Mouse (Mus musculus) natural killer cell, adult 2 months (primary cell): Measurements from ENCODE around the gene Ccdc87.

Source experiments
- DNase-seq, 2 experiments: peaks; one replicate each; pipeline ENCODE4 v3.0.0; 2022; ENCODE audit warnings: low spot score in 2 of 2

The Ccdc87 gene

DNA sequence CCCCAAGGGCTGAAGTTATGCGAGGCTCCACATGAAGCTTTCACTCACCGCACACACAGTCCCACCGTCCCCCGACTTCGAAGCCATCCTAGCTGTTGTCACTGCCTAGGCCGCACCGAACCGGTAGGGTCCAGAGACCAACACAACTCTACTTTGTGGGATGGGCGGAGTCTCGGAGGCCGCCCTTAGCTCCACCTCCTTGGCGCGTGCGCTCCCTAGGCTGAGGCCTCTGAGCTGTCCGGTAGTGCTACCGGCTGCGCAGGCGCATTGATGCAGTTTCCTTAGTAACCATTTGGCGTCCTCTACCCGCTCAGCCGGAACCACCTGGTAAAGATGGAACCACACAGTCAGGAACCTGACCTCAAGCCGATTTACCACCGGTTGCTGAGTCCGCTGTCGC, at the start of gene Ccdc87, which contains the start of gene Ccs:
Ccdc87 (plus strand) TSS at position 218 of the 400 bp plus-strand sequence.
Ccs (minus strand) TSS at position 184 of the 400 bp plus-strand sequence.
- peak; percentile 95 for DNase-seq

GRCm38 (mm10) chr19:4793281-4793830, 45.8 kb upstream of the Ccdc87 start:
- no peak for DNase-seq

- DNase-seq, result peak; percentile 97
Measured at GRCm38 (mm10) chr19:4793831-4794422, 45.2 kb upstream of the Ccdc87 start, which contains the start of gene Rbm4. Rbm4 (minus strand) TSS chr19:4793901.

DNA sequence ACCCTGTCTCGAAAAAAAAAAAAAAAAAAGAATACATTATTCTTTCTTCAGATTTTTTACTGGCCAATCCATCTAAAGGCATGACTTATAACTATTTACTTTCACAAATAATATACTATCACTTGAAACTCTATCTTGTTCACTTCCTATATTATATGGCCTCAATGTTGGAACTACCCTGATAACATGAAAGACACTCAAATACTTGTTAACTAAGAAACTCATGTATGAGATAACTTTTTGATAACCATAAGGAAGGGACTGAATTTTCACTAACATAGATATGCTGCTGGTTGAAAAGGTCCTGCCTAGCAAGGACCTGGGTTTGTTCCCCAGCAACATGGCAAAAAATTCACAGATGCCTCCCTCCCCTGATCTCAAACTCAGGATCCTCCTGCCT, 43.2 kb upstream of the Ccdc87 start:
- DNase-seq, result no peak

GRCm38 (mm10) chr19:4797846-4798245, 41.3 kb upstream of the Ccdc87 start:
- DNase-seq, result no peak

- no peak for DNase-seq
Measured at GRCm38 (mm10) chr19:4799083-4799482, 40.1 kb upstream of the Ccdc87 start.

GRCm38 (mm10) chr19:4802691-4803091, 36.5 kb upstream of the Ccdc87 start:
- no peak for DNase-seq

DNA sequence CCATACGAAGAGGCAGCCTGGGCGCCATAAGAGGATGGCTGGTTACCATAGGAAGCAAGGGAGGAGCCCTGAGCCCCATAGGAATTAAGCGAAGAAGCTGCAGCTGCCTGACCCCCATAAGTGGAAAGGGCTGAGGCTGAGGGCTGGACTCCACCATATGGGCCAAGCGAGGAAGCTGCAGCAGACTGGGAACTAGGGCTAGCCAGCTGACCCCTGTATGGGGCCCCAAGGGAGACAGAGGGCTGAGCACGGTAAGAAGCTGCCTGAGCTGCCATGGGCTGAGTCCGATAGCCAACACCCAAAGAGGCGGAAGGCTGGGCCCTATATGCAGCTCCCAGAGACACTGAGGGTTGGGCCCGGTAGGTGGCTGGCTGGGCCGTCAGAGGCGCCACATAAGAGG, 35.9 kb upstream of the Ccdc87 start:
- DNase-seq, result no peak

DNA sequence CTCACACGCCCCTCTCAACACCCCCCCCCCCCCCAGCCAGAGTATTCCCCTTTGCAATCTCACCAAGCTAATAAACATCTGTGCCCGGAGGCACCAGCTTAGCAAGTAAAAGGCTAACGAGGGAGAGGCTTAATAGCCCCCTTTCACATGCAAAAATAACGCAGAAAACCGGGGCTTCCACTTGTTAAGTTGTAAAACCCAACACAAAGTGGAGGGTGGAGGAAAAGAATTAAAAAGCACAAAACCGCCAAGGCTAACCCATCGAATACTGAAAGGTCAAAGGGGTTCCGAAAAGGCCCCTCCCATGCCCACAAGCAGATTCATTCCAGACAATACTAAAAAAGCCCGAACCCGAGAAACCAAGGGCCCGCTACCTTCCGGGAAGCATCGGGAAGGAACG, 28.9 kb upstream of the Ccdc87 start:
- no peak for DNase-seq

- no peak for DNase-seq
Measured at GRCm38 (mm10) chr19:4810746-4811062, 28.5 kb upstream of the Ccdc87 start.

- DNase-seq, result peak; percentile 96 to 97
Measured at GRCm38 (mm10) chr19:4811063-4811908, 27.9 kb upstream of the Ccdc87 start, which contains the start of the genes Gm21992 and Rbm14. Gm21992 (minus strand) TSS chr19:4811612. Rbm14 (minus strand) TSS chr19:4811634.

DNA sequence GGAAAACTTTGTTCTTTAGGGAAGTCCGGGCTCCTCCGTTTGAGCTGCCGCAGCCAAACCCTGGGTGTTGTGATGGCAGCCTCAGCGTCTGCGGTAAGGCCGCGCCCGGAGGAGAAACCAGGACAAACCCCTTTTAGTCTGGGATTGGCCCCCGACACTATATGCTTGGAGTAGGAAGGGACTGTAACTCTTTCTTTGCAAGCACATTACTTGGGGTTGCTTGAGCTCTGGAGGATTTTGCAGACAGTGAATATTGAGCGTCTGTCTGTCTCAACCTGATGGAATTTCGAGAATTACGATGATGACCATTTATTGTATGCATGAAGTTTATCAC, 27.3 kb upstream of the Ccdc87 start:
- DNase-seq, result no peak

GRCm38 (mm10) chr19:4812334-4812949, 26.7 kb upstream of the Ccdc87 start:
- peak; percentile 9 to 10 for DNase-seq

GRCm38 (mm10) chr19:4813015-4813414, 26.2 kb upstream of the Ccdc87 start:
- DNase-seq, result peak; percentile 21 to 43

- no peak for DNase-seq
Measured at GRCm38 (mm10) chr19:4817182-4817835, 21.9 kb upstream of the Ccdc87 start.

DNA sequence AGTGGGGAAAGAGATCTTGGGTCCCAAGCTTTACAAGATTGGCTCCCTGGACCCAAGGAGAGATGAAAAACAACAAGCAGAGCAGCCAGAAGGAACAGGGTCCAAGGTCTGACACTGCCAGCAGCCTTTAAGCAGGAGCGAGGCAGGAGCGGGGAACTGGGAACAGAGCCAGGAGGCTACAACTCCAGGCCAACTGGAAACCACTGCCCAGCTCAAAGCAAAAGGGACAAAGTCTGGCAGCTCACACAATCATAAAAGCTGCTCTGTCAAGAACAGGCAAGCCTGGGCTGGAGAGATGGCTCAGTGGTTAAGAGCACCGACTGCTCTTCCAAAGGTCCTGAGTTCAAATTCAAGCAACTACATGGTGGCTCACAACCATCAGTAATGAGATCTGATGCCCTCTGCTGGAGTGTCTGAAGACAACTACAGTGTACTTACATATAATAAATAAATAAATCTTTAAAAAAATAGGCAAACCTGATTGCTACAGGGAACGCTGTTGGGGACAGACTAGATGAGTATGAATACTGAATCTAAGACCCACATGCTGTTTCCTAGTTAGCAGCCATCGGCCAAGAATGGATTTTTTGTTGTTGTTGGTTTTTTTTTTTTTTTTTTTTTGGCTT, 18.4 kb upstream of the Ccdc87 start:
- no peak for DNase-seq

- no peak for DNase-seq
Measured at GRCm38 (mm10) chr19:4828444-4829114, 10.6 kb upstream of the Ccdc87 start.

GRCm38 (mm10) chr19:4829156-4829555, 10.0 kb upstream of the Ccdc87 start:
- DNase-seq, result no peak

GRCm38 (mm10) chr19:4833977-4834376, 5.2 kb upstream of the Ccdc87 start:
- DNase-seq, result no peak

- DNase-seq, result no peak
Measured at GRCm38 (mm10) chr19:4836096-4836495, 3.1 kb upstream of the Ccdc87 start.

GRCm38 (mm10) chr19:4837049-4837448, 2.1 kb upstream of the Ccdc87 start:
- DNase-seq, result no peak
